Mouse (Mus musculus) forebrain, embryonic 10.5 days (tissue): ENCODE results near the gene Arsg. TPM values are rescaled to one million over a fixed set of nuclear protein-coding genes. Genes with fewer than 3 reads are reported as not detected.
A peak's percentile ranks its signal among the peaks of the same experiment; 100 is the strongest.

Source experiments
- DNase-seq: peaks from one replicate; pipeline ENCODE4 v3.0.0-alpha.2; 2017; ENCODE audit warnings: low spot score; ENCODE audit errors: extremely low spot score
- H3K27ac ChIP-seq: fragments of 300-500 bp; sonication (generic); 2 replicates; pipeline ENCODE4 v1.5.1; 2016; ENCODE audit warnings: mild to moderate bottlenecking
- H3K27me3 ChIP-seq: fragments of 300-500 bp; sonication (generic); 2 replicates; pipeline ENCODE4 v1.6.1; 2016; ENCODE audit warnings: mild to moderate bottlenecking; ENCODE audit not compliant: poor library complexity, severe bottlenecking
- H3K36me3 ChIP-seq: fragments of 300-500 bp; sonication (generic); replicated peaks from 2 replicates; pipeline ENCODE4 v1.6.1; 2016; ENCODE audit warnings: mild to moderate bottlenecking, moderate library complexity
- H3K4me1 ChIP-seq: fragments of 300-500 bp; sonication (generic); 2 replicates; pipeline ENCODE4 v1.6.1; 2016
- H3K4me3 ChIP-seq: fragments of 300-500 bp; sonication (generic); 2 replicates; pipeline ENCODE4 v1.5.1; 2016; ENCODE audit warnings: mild to moderate bottlenecking, moderate library complexity
- H3K9me3 ChIP-seq: fragments of 300-500 bp; sonication (generic); 2 replicates; pipeline ENCODE4 v1.6.1; 2016; ENCODE audit warnings: mild to moderate bottlenecking, moderate library complexity
- WGBS: fragments of 180-500 bp; shearing (Covaris S2); methylation state at CpG from one replicate; pipeline ENCODE4 v1.1.7; 2016; 5-methylcytosine and 5-hydroxymethylcytosine counted together
- polyA plus RNA-seq: library from polyadenylated mRNA; unstranded; fragments of >200 nt; fragmentation: Nextera tagmentation; extraction: Ambion mirVana; gene quantifications from 2 replicates; pipeline ENCODE4 v1.2.1, GENCODE M21; 2016

The Arsg gene
- polyA plus RNA-seq, 1 experiment from 2014 or later = 2.8 TPM

DNA sequence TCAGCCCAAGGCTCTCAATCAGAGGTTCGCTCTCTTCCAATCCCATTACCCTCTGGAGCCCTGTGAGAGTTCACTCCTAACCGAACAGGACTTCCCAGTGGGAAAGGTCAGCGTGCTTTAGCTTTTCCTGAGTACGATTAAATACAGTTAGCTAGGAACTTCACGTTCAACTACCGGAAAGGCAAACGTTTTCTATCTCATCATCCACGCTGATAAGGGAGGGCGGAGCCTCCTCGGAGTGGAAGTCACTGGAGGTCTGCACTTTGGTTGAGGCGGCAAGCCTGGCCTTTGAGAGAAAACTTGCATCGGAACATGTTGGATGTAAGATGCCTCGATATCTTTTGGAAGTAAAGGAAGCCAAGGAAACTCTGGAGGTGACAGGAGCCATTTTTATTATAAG, 113.8 kb downstream of the Arsg start:
- H3K4me3 ChIP-seq = no peak overlapping the region
- peaks cover 19% of the 10 kb centered on the region for H3K4me1 ChIP-seq
- WGBS = 73% methylated on average over 13 of the region's 13 CpGs
- no peak overlapping the region for H3K27ac ChIP-seq
- no peaks in the 10 kb centered on the region for H3K27me3 ChIP-seq
- H3K9me3 ChIP-seq = no peaks in the 10 kb centered on the region
- no peak for DNase-seq
- H3K36me3 ChIP-seq = no peaks in the 10 kb centered on the region

DNA sequence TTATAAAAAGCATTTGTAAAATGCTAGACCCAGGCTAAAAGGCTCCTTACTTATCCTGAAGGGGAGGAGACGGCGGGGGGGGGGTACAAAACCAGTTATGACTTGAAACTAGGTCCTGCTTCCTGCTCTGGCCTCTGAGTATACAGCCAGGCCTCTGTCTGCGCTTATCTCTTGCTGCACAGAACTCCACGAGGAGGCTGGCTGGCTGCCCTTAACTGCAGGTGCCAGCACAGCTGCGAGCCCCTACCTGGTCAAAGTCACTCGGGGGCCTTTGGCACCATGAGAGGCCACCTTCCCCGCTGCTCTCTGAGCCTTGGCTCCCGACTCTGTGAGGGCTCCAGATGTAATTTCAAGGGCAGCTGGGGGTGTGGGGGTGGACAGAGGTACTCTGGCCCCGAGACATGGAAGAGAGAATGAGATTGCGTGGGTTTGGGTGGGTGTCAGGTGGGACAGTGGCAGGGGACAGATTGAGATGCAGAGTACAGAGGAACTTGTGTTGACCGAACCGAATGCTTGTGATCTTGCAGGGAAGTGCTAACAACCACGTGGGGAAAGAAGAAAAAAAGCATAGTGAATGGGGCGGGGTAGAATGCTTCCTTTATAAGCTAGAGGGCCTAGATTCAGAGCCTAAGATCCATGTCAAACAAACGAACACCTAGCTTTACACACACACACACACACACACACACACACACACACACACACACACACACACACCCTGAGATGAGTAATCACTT, 114.6 kb downstream of the Arsg start:
- WGBS = 73% methylated on average over 15 of the region's 15 CpGs
- no peak for DNase-seq
- no peaks in the 10 kb centered on the region for H3K36me3 ChIP-seq

DNA sequence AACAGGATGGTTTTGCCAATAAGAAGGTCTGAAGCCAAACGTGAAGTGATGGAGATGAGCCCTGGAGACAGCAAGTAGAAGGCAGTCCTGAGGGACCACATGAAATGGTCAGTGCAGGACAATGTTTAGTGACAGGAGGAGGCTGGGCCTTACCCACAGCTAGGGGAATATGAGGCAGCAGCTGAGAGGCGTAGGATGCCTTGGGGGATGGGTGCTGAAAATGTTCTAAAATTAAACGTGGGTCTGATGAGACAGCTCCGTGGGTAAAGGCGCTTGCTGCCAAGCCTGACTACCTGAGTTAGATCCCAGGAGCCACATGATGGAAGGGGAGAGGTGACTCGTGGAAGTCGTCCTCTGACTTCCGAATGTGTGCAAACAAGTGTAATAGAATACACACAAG, 116.8 kb downstream of the Arsg start:
- H3K4me3 ChIP-seq = no peak overlapping the region
- WGBS = 93% methylated on average over 8 of the region's 8 CpGs
- no peak overlapping the region for H3K27ac ChIP-seq
- peaks cover 6% of the 10 kb centered on the region for H3K4me1 ChIP-seq
- no peak for DNase-seq
- no peaks in the 10 kb centered on the region for H3K9me3 ChIP-seq
- H3K27me3 ChIP-seq = no peaks in the 10 kb centered on the region
- 0 out of 2 replicates have a peak, but pooled peaks cover 3% of the 10 kb centered on the region for H3K36me3 ChIP-seq

More for the DNA sequence above, 114.6 kb downstream of the Arsg start:
- peaks cover 12% of the 10 kb centered on the region for H3K4me1 ChIP-seq
- no peaks in the 10 kb centered on the region for H3K9me3 ChIP-seq
- no peaks in the 10 kb centered on the region for H3K27me3 ChIP-seq
- H3K4me3 ChIP-seq = no peak overlapping the region
- 0 out of 2 replicates have a peak overlapping the region, but pooled peaks have one; percentile 40 for H3K27ac ChIP-seq

DNA sequence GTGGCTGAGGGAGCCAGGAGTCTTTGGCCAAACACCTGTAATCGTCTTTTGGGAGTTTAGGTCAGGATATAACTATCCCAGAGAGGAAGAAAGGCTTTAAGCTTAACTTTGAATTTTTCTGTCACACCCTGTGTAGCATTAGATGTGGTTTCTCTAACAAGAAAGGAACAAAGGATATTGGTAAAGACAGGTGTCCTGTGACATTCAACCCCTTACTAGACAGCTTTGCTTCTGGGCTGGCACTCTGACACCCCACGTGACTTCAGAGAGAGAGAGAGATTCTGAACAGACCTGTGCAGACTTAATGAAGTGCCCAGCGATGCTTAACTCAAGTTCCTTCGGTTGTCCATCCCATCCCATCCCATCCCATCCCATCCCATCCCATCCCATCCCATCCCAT, 118.3 kb downstream of the Arsg start:
- 88% methylated on average over 4 of the region's 4 CpGs for WGBS
- H3K9me3 ChIP-seq = no peaks in the 10 kb centered on the region
- no peak overlapping the region for H3K27ac ChIP-seq
- no peaks in the 10 kb centered on the region for H3K27me3 ChIP-seq
- DNase-seq = no peak
- peaks cover 6% of the 10 kb centered on the region for H3K4me1 ChIP-seq
- 0 out of 2 replicates have a peak, but pooled peaks cover 6% of the 10 kb centered on the region for H3K36me3 ChIP-seq
- H3K4me3 ChIP-seq = no peak overlapping the region

DNA sequence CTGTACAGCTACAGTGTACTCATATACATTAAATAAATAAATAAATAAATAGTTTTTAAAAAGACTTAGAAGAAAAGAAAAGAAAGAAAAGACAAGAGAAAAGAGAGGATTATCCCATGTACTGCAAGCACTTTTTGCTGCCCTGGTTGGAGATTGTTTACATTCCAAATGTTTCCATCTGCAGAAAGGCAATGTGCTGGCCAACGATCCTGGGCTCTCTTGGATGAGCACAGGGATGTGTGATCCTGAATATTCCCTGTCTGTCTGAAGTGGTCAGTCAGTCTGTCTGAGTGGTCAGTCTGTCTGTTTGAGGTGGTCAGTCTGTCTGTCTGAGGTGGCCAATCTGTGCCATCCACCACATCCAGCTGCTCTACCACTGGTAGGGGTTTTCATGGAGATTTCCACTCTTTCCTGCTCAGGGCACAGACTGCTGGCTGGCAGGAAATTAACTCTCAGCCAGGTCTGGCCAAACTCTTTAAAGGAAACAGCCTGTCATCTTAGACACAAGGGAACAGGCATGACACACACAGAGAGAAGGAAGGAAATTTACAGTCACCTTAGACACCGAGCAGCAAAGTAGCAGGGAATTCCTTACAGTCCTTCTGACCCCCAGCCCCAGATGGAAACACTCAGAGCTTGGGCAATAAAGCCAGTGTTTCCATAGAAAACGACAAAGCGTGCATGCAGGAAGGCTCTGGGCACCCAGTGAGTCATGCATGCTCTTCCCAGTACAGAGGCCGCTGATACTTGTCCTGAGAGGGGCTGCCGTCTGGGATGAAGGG, 120.2 kb downstream of the Arsg start:
- DNase-seq = no peak
- Histone ChIP-seq H3K27ac (no peak overlapping the region), H3K27me3 (no peaks in the 10 kb centered on the region), H3K4me3 (no peak overlapping the region), H3K4me1 (no peaks in the 10 kb centered on the region), H3K36me3 (0 out of 2 replicates have a peak, but pooled peaks cover 6% of the 10 kb centered on the region), H3K9me3 (no peaks in the 10 kb centered on the region)
- WGBS = 82% methylated on average over 6 of the region's 6 CpGs

DNA sequence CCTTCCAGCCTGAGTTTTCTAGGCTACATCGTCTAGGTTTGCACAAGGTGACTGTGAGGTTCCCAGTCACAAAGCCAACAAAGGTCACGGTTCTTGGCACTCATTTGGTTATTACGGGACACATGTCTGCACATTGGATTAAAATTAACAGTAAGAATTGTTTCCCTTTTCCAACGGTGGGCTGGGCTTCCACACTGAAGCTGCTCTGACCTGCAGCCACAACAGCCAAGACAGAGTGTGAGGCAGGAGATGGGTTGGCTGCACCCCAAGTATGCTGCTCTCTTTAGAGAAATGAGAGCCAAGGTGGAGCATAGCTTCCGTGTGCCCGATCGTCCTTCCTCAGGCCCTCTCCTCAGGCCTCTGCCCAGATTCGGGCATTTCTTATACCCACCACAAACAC, 121.6 kb downstream of the Arsg start:
- peaks cover 6% of the 10 kb centered on the region; the same call in 1 of the 2 replicates for H3K36me3 ChIP-seq
- WGBS = 90% methylated on average over 8 of the region's 8 CpGs
- no peak for DNase-seq
- H3K27me3 ChIP-seq = no peaks in the 10 kb centered on the region
- H3K4me1 ChIP-seq = no peaks in the 10 kb centered on the region
- no peak overlapping the region for H3K4me3 ChIP-seq
- no peaks in the 10 kb centered on the region for H3K9me3 ChIP-seq
- no peak overlapping the region for H3K27ac ChIP-seq

DNA sequence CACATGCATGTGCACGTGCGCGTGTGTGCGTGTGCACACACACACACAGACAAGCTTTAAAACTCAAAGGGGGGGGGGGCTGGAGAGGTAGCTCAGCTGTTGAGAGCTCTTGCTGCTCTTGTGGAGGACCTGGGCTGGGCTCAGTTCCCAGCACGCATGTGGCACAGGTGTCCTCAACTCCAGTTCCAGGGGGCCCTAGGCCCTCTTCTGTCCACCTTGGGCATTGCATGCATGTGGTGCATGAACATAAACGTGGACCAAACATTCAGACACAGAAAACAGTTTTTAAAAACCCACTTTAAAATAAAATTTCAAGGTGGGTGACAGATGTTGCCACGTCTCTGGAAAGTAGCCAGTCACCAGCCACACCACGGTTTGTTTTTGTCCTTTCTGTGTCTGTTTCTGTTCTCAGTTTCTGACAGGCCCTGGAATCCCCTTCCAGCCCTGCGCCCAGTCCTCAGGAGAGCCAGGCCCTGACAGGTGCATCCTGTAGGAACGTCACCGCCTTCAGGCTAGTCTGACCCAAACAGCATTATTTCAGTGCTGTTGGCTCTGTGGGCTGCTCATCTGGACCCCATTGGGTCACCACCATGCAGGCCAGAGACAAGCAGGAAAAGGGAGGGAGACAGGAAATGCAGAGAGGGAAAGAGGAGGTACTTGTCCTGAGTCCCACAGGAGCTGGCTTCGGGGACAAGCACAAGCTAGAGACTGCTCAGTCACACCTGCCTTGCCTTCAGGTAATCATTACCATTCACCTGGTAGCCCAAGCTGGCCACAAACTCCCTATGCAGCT, 125.8 kb downstream of the Arsg start:
- H3K4me1 ChIP-seq = no peaks in the 10 kb centered on the region
- no peaks in the 10 kb centered on the region for H3K27me3 ChIP-seq
- H3K9me3 ChIP-seq = no peaks in the 10 kb centered on the region
- 87% methylated on average over 12 of the region's 12 CpGs for WGBS
- H3K27ac ChIP-seq = no peak overlapping the region
- DNase-seq = no peak
- no peak overlapping the region for H3K4me3 ChIP-seq
- H3K36me3 ChIP-seq = peaks cover 17% of the 10 kb centered on the region; the same call in 1 of the 2 replicates

DNA sequence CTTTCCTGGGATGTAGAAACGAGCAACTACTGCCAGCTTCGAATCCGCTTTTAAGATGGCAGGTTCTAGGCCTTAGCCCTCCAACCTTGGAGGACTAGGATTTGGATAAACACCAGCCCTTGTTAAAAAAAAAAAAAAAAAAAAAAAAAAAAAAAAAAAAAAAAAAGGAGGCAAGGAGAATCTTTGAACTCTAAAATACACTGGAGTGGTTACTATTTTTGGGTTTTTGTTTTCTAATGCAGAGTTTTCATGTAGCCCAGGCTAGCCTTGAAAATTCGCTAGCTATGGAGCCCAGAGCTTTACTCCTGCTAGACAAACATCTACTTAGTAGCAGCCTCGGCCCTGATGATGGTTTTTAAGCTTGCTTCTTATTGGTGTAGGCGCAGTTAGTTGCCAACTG, 134.4 kb downstream of the Arsg start:
- Histone ChIP-seq H3K4me1 (peaks cover 31% of the 10 kb centered on the region), H3K27ac (no peak overlapping the region), H3K36me3 (peaks cover 9% of the 10 kb centered on the region; the same call in 1 of the 2 replicates), H3K9me3 (no peaks in the 10 kb centered on the region), H3K4me3 (no peak overlapping the region), H3K27me3 (no peaks in the 10 kb centered on the region)
- WGBS = 80% methylated on average over 6 of the region's 6 CpGs
- DNase-seq = no peak

DNA sequence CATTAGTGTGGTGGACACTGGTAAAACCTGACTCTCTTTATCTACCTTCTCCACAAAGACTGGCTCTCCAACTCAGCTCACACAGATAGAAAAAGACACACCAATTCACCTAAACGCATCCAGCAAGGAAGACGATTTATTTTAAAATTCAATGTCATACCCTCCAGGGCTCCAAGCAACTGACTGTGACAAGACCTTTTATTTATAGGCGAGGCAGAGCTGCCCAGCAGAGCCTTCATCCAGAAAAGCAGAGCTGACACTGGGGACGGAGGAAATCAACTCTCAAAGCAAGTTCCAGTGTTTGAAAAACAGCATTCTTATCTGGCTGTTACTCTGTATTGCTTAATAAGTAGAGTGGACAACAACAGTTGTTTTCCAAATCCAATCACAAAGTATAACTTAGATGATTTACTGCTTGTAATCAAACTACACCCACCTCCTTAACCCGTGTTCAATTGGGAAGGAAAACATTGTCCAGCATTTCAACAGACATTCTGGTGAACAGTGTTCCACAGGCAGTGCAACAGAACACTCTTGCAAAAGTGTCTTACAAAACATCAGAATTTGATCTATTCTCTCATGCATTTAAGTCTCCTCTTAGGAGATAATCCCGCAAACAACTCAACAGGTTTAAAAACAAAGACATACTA, 135.9 kb downstream of the Arsg start:
- DNase-seq = no peak
- no peaks in the 10 kb centered on the region for H3K36me3 ChIP-seq
- 83% methylated on average over 6 of the region's 6 CpGs for WGBS

DNA sequence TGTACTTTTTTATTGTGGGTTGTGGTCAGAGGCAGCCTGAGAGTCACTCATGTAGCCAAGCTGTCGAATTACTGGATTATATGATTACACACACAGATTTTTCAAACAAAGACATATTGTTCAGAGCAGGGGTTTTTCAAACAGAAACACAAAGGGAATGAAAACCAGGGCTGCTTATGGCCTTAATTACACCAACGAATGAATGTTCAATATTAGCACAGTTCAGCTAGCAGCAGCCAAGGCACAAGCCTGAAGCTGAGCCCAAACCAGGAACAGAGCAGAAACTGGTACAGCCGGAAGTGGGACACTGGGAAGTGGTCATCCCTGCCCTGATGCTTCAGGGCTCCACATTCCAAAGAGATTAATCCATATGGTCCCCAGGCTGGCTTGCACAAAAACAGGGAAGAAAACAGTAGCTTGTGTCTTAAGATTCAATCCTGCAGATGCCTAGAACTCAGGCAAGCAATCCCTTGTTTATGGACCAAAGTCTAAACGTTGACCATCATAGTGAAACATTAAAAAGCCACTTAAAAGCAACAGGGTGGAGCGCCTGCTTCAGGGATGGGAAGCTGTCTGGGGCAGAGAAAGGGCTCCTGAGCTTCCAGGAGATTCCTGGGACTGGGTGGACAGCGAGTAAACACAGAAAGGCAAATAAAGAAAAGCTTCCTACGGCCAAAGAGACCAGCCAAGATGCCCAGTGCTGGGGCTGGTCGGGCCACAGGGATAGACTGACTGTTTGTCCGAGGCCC, 137.0 kb downstream of the Arsg start:
- 0 out of 2 replicates have a peak, but pooled peaks cover 6% of the 10 kb centered on the region for H3K27me3 ChIP-seq
- H3K4me1 ChIP-seq = peaks cover 31% of the 10 kb centered on the region
- H3K4me3 ChIP-seq = peak overlapping the region; percentile 78
- peak overlapping the region; percentile 89 for H3K27ac ChIP-seq
- H3K9me3 ChIP-seq = no peaks in the 10 kb centered on the region
- DNase-seq = peak; percentile 26
- no peaks in the 10 kb centered on the region for H3K36me3 ChIP-seq
- 15% methylated on average over 9 of the region's 9 CpGs for WGBS

More for the DNA sequence above, 135.9 kb downstream of the Arsg start:
- Histone ChIP-seq H3K4me1 (peaks cover 31% of the 10 kb centered on the region), H3K4me3 (no peak overlapping the region), H3K9me3 (no peaks in the 10 kb centered on the region), H3K27me3 (0 out of 2 replicates have a peak, but pooled peaks cover 6% of the 10 kb centered on the region), H3K27ac (no peak overlapping the region)

DNA sequence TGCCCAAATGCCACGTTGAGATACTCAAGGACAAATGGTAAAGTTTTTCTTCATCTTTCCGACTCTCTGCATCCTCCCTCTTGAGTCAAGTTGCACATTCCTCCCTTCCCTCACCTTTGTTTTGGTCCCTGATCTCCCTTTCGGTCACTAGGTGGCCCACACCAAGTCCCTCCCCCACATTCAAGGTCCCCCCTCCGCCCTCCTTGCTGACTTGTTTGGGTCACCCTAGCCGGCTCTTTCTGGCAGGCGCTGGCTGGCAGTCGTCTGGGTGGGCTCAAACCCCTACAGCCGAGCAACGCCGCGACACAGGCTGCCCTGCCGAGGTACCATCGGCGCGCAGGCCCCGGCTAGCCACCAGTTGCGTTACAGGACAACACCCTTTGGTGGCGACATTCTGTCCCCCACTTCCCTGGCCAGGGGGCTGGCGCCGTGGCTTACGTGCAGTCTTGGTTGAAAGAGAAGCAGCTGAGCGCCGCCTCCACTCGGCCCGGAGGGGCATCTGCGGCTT, 137.7 kb downstream of the Arsg start:
- WGBS = 0% methylated on average over 26 of the region's 26 CpGs
- Histone ChIP-seq H3K9me3 (no peaks in the 10 kb centered on the region), H3K36me3 (no peaks in the 10 kb centered on the region), H3K27ac (peak overlapping the region; percentile 89), H3K4me1 (peaks cover 35% of the 10 kb centered on the region), H3K27me3 (0 out of 2 replicates have a peak, but pooled peaks cover 6% of the 10 kb centered on the region), H3K4me3 (peak overlapping the region; percentile 78)
- no peak for DNase-seq
